Mouse (Mus musculus) MEL (cell line): ENCODE data around the gene Ten1. TPM values are rescaled to one million over a fixed set of nuclear protein-coding genes. Genes with fewer than 3 reads are reported as not detected.
A peak's percentile ranks its signal among the peaks of the same experiment; 100 is the strongest.

Experiments used
- DNase-seq: peaks from one replicate; pipeline ENCODE4 v3.0.0; 2011; ENCODE audit warnings: low read depth, low spot score
- H3K27ac ChIP-seq: 2 replicates; pipeline ENCODE4 v1.5.1; 2012; ENCODE audit warnings: low read depth, mild to moderate bottlenecking, control low read depth, low read length, moderate library complexity; ENCODE audit not compliant: control insufficient read depth
- H3K27me3 ChIP-seq, 2 experiments: fragments of 150-350 bp in 1 of 2; sonication (generic) in 1 of 2; 2 replicates each; pipeline ENCODE4 v1.6.1; 2012; ENCODE audit warnings: low read length in 2 of 2, mild to moderate bottlenecking in 2 of 2, improper control_type of control experiment in 1 of 2, moderate library complexity in 1 of 2; ENCODE audit not compliant: insufficient read depth in 2 of 2, control insufficient read depth in 1 of 2
- H3K36me3 ChIP-seq, 2 experiments: 2 replicates each; pipeline ENCODE4 v1.6.1; 2012 to 2014; ENCODE audit warnings: low read length in 2 of 2, improper control_type of control experiment in 1 of 2, inconsistent platforms in 1 of 2, mild to moderate bottlenecking in 1 of 2; ENCODE audit not compliant: insufficient read depth in 2 of 2, control insufficient read depth in 1 of 2
- H3K4me1 ChIP-seq, 2 experiments: fragments of 150-350 bp in 1 of 2; sonication (generic) in 1 of 2; 2 replicates each; pipeline ENCODE4 v1.6.1; 2012; ENCODE audit warnings: low read length in 2 of 2, improper control_type of control experiment in 1 of 2, mild to moderate bottlenecking in 1 of 2; ENCODE audit not compliant: insufficient read depth in 2 of 2, control insufficient read depth in 1 of 2
- H3K4me3 ChIP-seq, 2 experiments: fragments of 150-350 bp in 1 of 2; sonication (generic) in 1 of 2; 2 replicates each; pipeline ENCODE4 v1.5.1; 2012; ENCODE audit warnings: low read depth in 2 of 2, low read length in 2 of 2, mild to moderate bottlenecking in 2 of 2, moderate library complexity in 2 of 2, control low read depth in 1 of 2, improper control_type of control experiment in 1 of 2; ENCODE audit not compliant: control insufficient read depth in 1 of 2, insufficient read depth in 1 of 2
- H3K79me2 ChIP-seq: 2 replicates; pipeline ENCODE4 v1.6.1; 2012; ENCODE audit warnings: mild to moderate bottlenecking, low read length, moderate library complexity; ENCODE audit not compliant: control insufficient read depth, poor library complexity, insufficient read depth
- H3K9ac ChIP-seq: 2 replicates; pipeline ENCODE4 v1.6.1; 2012; ENCODE audit warnings: low read depth, mild to moderate bottlenecking, control low read depth, low read length, moderate library complexity; ENCODE audit not compliant: control insufficient read depth, poor library complexity, severe bottlenecking
- H3K9me3 ChIP-seq: fragments of 150-350 bp; sonication (generic); replicated peaks from 2 replicates; pipeline ENCODE4 v1.6.1; 2012; ENCODE audit warnings: mild to moderate bottlenecking, low read length, improper control_type of control experiment, moderate library complexity; ENCODE audit not compliant: insufficient read depth
- BHLHE40 ChIP-seq: IDR thresholded peaks from 2 replicates; pipeline ENCODE4 v1.6.1; 2012; ENCODE audit warnings: low read depth, mild to moderate bottlenecking, inconsistent platforms, low read length, improper control_type of control experiment, borderline replicate concordance
- CHD1 ChIP-seq: IDR thresholded peaks from 2 replicates; pipeline ENCODE4 v1.6.1; 2012; ENCODE audit warnings: low read depth, mild to moderate bottlenecking, inconsistent platforms, low read length, improper control_type of control experiment
- CHD2 ChIP-seq: IDR thresholded peaks from 2 replicates; pipeline ENCODE4 v1.6.1; 2011; ENCODE audit warnings: low read length, improper control_type of control experiment
- CTCF ChIP-seq, 3 experiments: IDR thresholded peaks in 2 of 3; conservative IDR thresholded peaks in 1 of 3; 2 replicates each; pipeline ENCODE4 v1.5.1; 2011 to 2012; ENCODE audit warnings: low read length in 3 of 3, low read depth in 2 of 3, mild to moderate bottlenecking in 2 of 3, improper control_type of control experiment in 1 of 3, inconsistent platforms in 1 of 3, mixed read lengths in 1 of 3, moderate library complexity in 1 of 3; ENCODE audit not compliant: control insufficient read depth in 1 of 3, insufficient read depth in 1 of 3, poor library complexity in 1 of 3, severe bottlenecking in 1 of 3
- E2F4 ChIP-seq: IDR thresholded peaks from 2 replicates; pipeline ENCODE4 v1.6.1; 2011; ENCODE audit warnings: low read depth, low read length, improper control_type of control experiment, borderline replicate concordance
- ELF1 ChIP-seq: IDR thresholded peaks from 2 replicates; pipeline ENCODE4 v1.6.1; 2014; ENCODE audit warnings: low read depth, mild to moderate bottlenecking, inconsistent platforms, low read length, improper control_type of control experiment, moderate library complexity
- EP300 ChIP-seq, 2 experiments: IDR thresholded peaks; 2 replicates each; pipeline ENCODE4 v1.6.1; 2011; ENCODE audit warnings: improper control_type of control experiment in 2 of 2, low read length in 2 of 2, low read depth in 1 of 2, mild to moderate bottlenecking in 1 of 2
- ETS1 ChIP-seq: IDR thresholded peaks from 2 replicates; pipeline ENCODE4 v1.6.1; 2012; ENCODE audit warnings: low read depth, mild to moderate bottlenecking, inconsistent platforms, low read length, improper control_type of control experiment, moderate library complexity
- GABPA ChIP-seq: IDR thresholded peaks from 2 replicates; pipeline ENCODE4 v1.6.1; 2012; ENCODE audit warnings: low read depth, mild to moderate bottlenecking, inconsistent platforms, low read length, improper control_type of control experiment, moderate library complexity
- JUND ChIP-seq: IDR thresholded peaks from 2 replicates; pipeline ENCODE4 v1.6.1; 2011; ENCODE audit warnings: low read depth, mild to moderate bottlenecking, improper control_type of control experiment, low read length
- KAT2A ChIP-seq: conservative IDR thresholded peaks from 2 replicates; pipeline ENCODE4 v1.6.1; 2012; ENCODE audit warnings: low read depth, low read length, improper control_type of control experiment, inconsistent platforms
- MAFK ChIP-seq: IDR thresholded peaks from 2 replicates; pipeline ENCODE4 v1.6.1; 2011; ENCODE audit warnings: low read depth, mild to moderate bottlenecking, low read length, improper control_type of control experiment, borderline replicate concordance
- MAX ChIP-seq: IDR thresholded peaks from 2 replicates; pipeline ENCODE4 v1.6.1; 2011; ENCODE audit warnings: low read length, improper control_type of control experiment
- MAZ ChIP-seq: IDR thresholded peaks from 2 replicates; pipeline ENCODE4 v1.6.1; 2012; ENCODE audit warnings: low read depth, mild to moderate bottlenecking, inconsistent platforms, low read length, improper control_type of control experiment
- MXI1 ChIP-seq: IDR thresholded peaks from 2 replicates; pipeline ENCODE4 v1.6.1; 2011; ENCODE audit warnings: mild to moderate bottlenecking, low read depth, low read length, improper control_type of control experiment
- NELFE ChIP-seq: IDR thresholded peaks from 2 replicates; pipeline ENCODE4 v1.6.1; 2011; ENCODE audit warnings: low read depth, low read length, improper control_type of control experiment
- NRF1 ChIP-seq: IDR thresholded peaks from 2 replicates; pipeline ENCODE4 v1.6.1; 2014; ENCODE audit warnings: low read depth, mild to moderate bottlenecking, inconsistent platforms, low read length, improper control_type of control experiment, moderate library complexity; ENCODE audit not compliant: poor library complexity, insufficient read depth, severe bottlenecking
- POLR2A ChIP-seq, 2 experiments: IDR thresholded peaks; 2 replicates each; pipeline ENCODE4 v1.6.1; 2011 to 2012; ENCODE audit warnings: low read length in 2 of 2, mild to moderate bottlenecking in 2 of 2, control low read depth in 1 of 2, improper control_type of control experiment in 1 of 2, low read depth in 1 of 2, moderate library complexity in 1 of 2; ENCODE audit not compliant: control insufficient read depth in 1 of 2, insufficient read depth in 1 of 2, poor library complexity in 1 of 2
- POLR2AphosphoS5 ChIP-seq: IDR thresholded peaks from 2 replicates; pipeline ENCODE4 v1.6.1; 2012; ENCODE audit warnings: low read depth, borderline replicate concordance, mild to moderate bottlenecking, inconsistent platforms, low read length, moderate library complexity, mixed read lengths
- RAD21 ChIP-seq: IDR thresholded peaks from 2 replicates; pipeline ENCODE4 v1.6.1; 2011; ENCODE audit warnings: mild to moderate bottlenecking, low read depth, low read length, improper control_type of control experiment
- RCOR1 ChIP-seq: IDR thresholded peaks from 2 replicates; pipeline ENCODE4 v1.6.1; 2012; ENCODE audit warnings: low read depth, mild to moderate bottlenecking, inconsistent platforms, low read length, improper control_type of control experiment
- SMC3 ChIP-seq: IDR thresholded peaks from 2 replicates; pipeline ENCODE4 v1.6.1; 2011; ENCODE audit warnings: low read depth, low read length, improper control_type of control experiment
- TAL1 ChIP-seq: IDR thresholded peaks from 2 replicates; pipeline ENCODE4 v1.6.1; 2012; ENCODE audit warnings: mild to moderate bottlenecking, inconsistent platforms, low read length, moderate library complexity, mixed read lengths
- TBP ChIP-seq: IDR thresholded peaks from 2 replicates; pipeline ENCODE4 v1.8.0; 2011; ENCODE audit warnings: low read depth, low read length, improper control_type of control experiment
- TCF12 ChIP-seq: IDR thresholded peaks from 2 replicates; pipeline ENCODE4 v1.6.1; 2014; ENCODE audit warnings: low read depth, mild to moderate bottlenecking, inconsistent platforms, low read length, improper control_type of control experiment, moderate library complexity
- UBTF ChIP-seq: IDR thresholded peaks from 2 replicates; pipeline ENCODE4 v1.6.1; 2012; ENCODE audit warnings: low read depth, mild to moderate bottlenecking, inconsistent platforms, low read length, improper control_type of control experiment, moderate library complexity, borderline replicate concordance; ENCODE audit not compliant: insufficient read depth
- USF2 ChIP-seq, 2 experiments: IDR thresholded peaks; 2 replicates each; pipeline ENCODE4 v1.6.1; 2011 to 2012; ENCODE audit warnings: improper control_type of control experiment in 2 of 2, low read length in 2 of 2, borderline replicate concordance in 1 of 2, inconsistent platforms in 1 of 2, low read depth in 1 of 2, mild to moderate bottlenecking in 1 of 2; ENCODE audit not compliant: insufficient read depth in 1 of 2
- ZC3H11A ChIP-seq: IDR thresholded peaks from 2 replicates; pipeline ENCODE4 v1.6.1; 2012; ENCODE audit warnings: low read depth, mild to moderate bottlenecking, inconsistent platforms, low read length, improper control_type of control experiment
- ZKSCAN1 ChIP-seq: IDR thresholded peaks from 2 replicates; pipeline ENCODE4 v1.6.1; 2012; ENCODE audit warnings: low read depth, mild to moderate bottlenecking, inconsistent platforms, low read length, improper control_type of control experiment, moderate library complexity
- ZMIZ1 ChIP-seq: IDR thresholded peaks from 2 replicates; pipeline ENCODE4 v1.6.1; 2012; ENCODE audit warnings: low read depth, mild to moderate bottlenecking, inconsistent platforms, low read length, improper control_type of control experiment, moderate library complexity
- polyA plus RNA-seq, 2 experiments: library from polyadenylated mRNA; stranded (reverse) in 1 of 2; unstranded in 1 of 2; fragments of >175 nt in 1 of 2; fragments of >200 nt in 1 of 2; gene quantifications; 2 replicates each; pipeline versions ENCODE4 v1.2.1 to v1.2.4; 2012; ENCODE audit warnings: low replicate concordance in 2 of 2, low read depth in 1 of 2; ENCODE audit not compliant: insufficient read length in 2 of 2, insufficient read depth in 1 of 2, missing spikeins in 1 of 2
- total RNA-seq: library from RNA; depleted of rRNA; stranded (reverse); fragments of 300-350 nt; gene quantifications from 2 replicates; pipeline ENCODE4 v1.2.3, GENCODE M21; 2012

The Ten1 gene
- total and polyA plus RNA-seq, 3 experiments, result 60.8 to 66.9 TPM; not detected in 1

- Histone ChIP-seq H3K4me1 (peaks cover 0 to 7% of the 10 kb centered on the region in 2 experiments; a peak in 2 of 4 replicates), H3K79me2 (peaks cover 7% of the 10 kb centered on the region; the same call in 1 of the 2 replicates), H3K9ac (peak overlapping the region; percentile 78), H3K4me3 (peak overlapping the region; percentile 75 to 77), H3K9me3 (no peaks in the 10 kb centered on the region), H3K36me3 (peaks cover 0 to 11% of the 10 kb centered on the region in 2 experiments; a peak in 2 of 4 replicates), H3K27me3 (no peaks in the 10 kb centered on the region), H3K27ac (peak overlapping the region; percentile 35)
- TF ChIP-seq BHLHE40, result peak; percentile 71; the same call in 1 of the 2 replicates
- TF ChIP-seq GABPA, result no peak
- TF ChIP-seq SMC3, result no peak
- TF ChIP-seq JUND, result no peak
- peak in 1 of 2 experiments; percentile 5; a peak in 1 of 4 replicates for TF ChIP-seq EP300 (IDR thresholded peaks at IDR 0.05; ENCODE audit: low read depth in 1 of 2, low read length in 2 of 2)
- DNase-seq, result no peak
Measured at GRCm38 (mm10) chr11:116167232-116167631, 31.4 kb upstream of the Ten1 start.

DNA sequence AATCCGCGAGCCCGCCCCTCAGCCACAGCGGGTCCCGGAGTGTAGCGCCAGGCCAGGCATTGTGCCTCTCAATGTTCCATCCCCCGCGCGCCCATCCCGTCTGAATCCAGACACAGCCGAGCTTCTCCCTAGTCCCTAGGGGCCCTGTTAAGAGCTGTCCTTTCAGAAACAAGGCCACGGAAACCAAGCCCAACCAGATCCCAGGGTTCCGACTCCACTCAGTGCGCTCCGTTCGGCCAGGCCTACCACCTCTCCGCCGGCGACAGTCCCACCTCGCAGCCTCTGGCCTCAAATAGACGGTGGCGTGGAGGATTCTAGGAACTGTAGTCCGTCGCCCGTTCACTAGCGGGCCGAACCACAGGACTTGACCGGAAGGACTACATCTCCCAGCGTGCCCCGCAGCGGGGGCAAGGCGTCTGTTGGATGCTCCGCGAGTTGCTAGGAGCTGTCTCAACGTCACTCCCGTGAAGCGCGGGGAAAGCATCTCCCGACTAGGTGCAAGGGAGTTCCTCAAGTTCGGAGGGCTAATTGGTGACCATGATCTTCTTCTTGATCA, 30.7 kb upstream of the Ten1 start, which contains the start of gene Fbf1:
Fbf1 (minus strand) TSS at position 283 of the 556 bp plus-strand sequence.
- peak; percentile 99 for DNase-seq
- Histone ChIP-seq H3K4me3 (peak within 1 kb of the TSS; percentile 75 to 77), H3K27ac (peak within 1 kb of the TSS; percentile 35), H3K27me3 (no peaks in the 10 kb centered on the region), H3K79me2 (peaks cover 7% of the 10 kb centered on the region; the same call in 1 of the 2 replicates), H3K4me1 (peaks cover 0 to 7% of the 10 kb centered on the region in 2 experiments; a peak in 2 of 4 replicates), H3K9ac (peak within 1 kb of the TSS; percentile 78), H3K9me3 (no peaks in the 10 kb centered on the region), H3K36me3 (peaks cover 0 to 11% of the 10 kb centered on the region in 2 experiments; a peak in 2 of 4 replicates)
- TF ChIP-seq NRF1 (peak; percentile 24; the same call in 1 of the 2 replicates), E2F4 (no peak), UBTF (no peak), USF2 (IDR thresholded peaks at IDR 0.05; ENCODE audit: borderline replicate concordance in 1 of 2, insufficient read depth in 1 of 2, low read depth in 1 of 2, low read length in 2 of 2) (no peak), ZC3H11A (no peak), KAT2A (peak; percentile 86; the same call in 1 of the 2 replicates), TBP (peak; percentile 43; the same call in 1 of the 2 replicates), CHD1 (no peak), MAX (no peak), POLR2A (IDR thresholded peaks at IDR 0.05; ENCODE audit: control insufficient read depth in 1 of 2, insufficient read depth in 1 of 2, low read depth in 1 of 2, low read length in 2 of 2, poor library complexity in 1 of 2) (peak; percentile 69 to 88), MAFK (no peak), RAD21 (no peak), TAL1 (no peak), POLR2AphosphoS5 (no peak), MAZ (peak; percentile 99), ZKSCAN1 (no peak), CTCF (IDR thresholded peaks at IDR 0.05 in 2 of 3, conservative IDR thresholded peaks at IDR 0.05 in 1 of 3; ENCODE audit: control insufficient read depth in 1 of 3, insufficient read depth in 1 of 3, low read depth in 2 of 3, low read length in 3 of 3, poor library complexity in 1 of 3, severe bottlenecking in 1 of 3) (no peak), RCOR1 (no peak), CHD2 (no peak), EP300 (IDR thresholded peaks at IDR 0.05; ENCODE audit: low read depth in 1 of 2, low read length in 2 of 2) (0 out of 4 replicates have a peak, but pooled peaks of 1 of the 2 experiments have one; percentile 7), TCF12 (no peak; the same call in 1 of the 2 replicates), MXI1 (peak; percentile 76), ELF1 (peak; percentile 89), BHLHE40 (no peak), ETS1 (no peak; the same call in 1 of the 2 replicates), NELFE (peak; percentile 85), ZMIZ1 (0 out of 2 replicates have a peak, but pooled peaks have one; percentile 51)
